Mouse (Mus musculus) left cerebral cortex, adult 2 months (tissue): ENCODE measurements around the gene Epsti1. TPM values are rescaled to one million over a fixed set of nuclear protein-coding genes. Genes with fewer than 3 reads are reported as not detected.

Experiments
- DNase-seq, 2 experiments: peaks; one replicate each; pipeline ENCODE4 v3.0.0; 2021 to 2022; ENCODE audit warnings: low spot score in 2 of 2, mixed read lengths in 1 of 2; ENCODE audit errors: extremely low spot score in 1 of 2
- H3K27ac ChIP-seq: fragments of 200-600 bp; 2 replicates; pipeline ENCODE4 v1.8.1; 2022
- H3K4me3 ChIP-seq: fragments of 200-600 bp; 2 replicates; pipeline ENCODE4 v1.8.1; 2022
- CTCF ChIP-seq: fragments of 200-600 bp; IDR thresholded peaks from 2 replicates; pipeline ENCODE4 v1.8.1; 2022; ENCODE audit warnings: antibody characterized with exemption, mild to moderate bottlenecking, moderate library complexity
- intact Hi-C: fragments of 180-260 bp; cut with DNase I; formaldehyde crosslinking; loops from one replicate; pipeline ENCODE4 v1.15.1; 2025
- total RNA-seq, 2 experiments: library from RNA; stranded (reverse); gene quantifications; 2 replicates each; pipeline ENCODE4 v1.2.3; 2021

Gene Epsti1
- total RNA-seq, 2 experiments from 2014 or later: 0.42 to 0.54 TPM

DNA sequence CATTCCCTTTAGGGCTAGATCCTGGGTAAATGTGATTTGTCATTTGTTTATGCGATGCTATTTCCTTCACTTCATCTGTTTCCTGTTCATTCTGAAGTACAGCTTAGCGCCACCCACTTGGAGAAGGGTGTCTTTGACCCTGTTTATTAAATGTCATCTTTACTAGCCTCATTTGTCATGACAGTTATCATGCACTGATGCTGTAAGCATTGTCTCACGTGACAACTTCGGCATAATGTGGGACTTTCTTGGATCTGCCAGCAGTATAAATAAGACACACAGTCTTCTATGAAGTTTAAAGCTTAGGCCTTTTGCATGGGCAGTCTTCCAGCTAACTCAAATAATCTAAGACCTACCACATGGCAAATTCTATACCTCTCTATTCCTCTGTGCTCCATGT lies 67.3 kb downstream of the Epsti1 start:
- intact Hi-C loops: no loop called here
- Histone ChIP-seq H3K4me3 (no peak overlapping the region), H3K27ac (no peak overlapping the region)
- DNase-seq: no peak
- no peak for TF ChIP-seq CTCF

DNA sequence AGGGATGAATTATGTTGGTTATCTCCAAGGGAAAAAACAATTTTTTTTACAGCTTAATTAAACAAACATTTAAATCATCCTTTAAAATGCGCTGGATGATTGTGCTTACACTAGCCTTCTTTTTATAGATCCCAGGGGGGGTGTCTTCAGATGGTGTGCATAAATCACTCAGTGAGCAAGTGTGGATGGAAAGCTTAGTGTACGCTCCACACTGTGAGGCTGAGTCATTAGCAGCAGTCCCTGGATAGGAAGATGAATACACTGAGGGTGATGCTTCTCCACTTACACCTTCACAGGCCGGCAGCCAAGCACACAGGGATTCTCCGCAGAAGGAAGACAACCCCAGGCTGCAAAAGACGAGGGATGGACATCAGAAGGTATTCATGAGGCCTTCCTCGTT lies 70.2 kb downstream of the Epsti1 start:
- no peak for DNase-seq
- TF ChIP-seq CTCF: no peak
- intact Hi-C loops: no loop called here
- H3K4me3 ChIP-seq: no peak overlapping the region
- no peak overlapping the region for H3K27ac ChIP-seq

DNA sequence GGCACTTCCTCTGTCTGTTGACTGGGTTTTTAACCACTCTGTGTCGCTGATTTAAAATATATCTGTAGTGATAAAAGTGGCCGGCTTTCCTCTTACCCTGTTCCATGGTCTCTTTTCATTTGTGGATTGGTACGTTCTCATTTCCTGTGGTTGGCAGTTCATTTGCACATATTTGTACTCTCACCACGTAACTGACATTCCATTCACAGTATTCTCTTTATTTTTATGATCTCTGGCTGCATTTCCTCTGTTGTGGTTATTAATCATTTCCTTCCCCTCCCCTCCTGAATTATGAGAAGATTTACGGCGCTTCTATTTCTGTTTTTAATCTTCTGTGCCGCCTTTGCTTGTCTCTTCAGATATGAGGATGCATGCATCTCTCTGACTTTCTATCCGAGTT lies 71.7 kb downstream of the Epsti1 start:
- DNase-seq: no peak
- intact Hi-C loops: no loop called here

DNA sequence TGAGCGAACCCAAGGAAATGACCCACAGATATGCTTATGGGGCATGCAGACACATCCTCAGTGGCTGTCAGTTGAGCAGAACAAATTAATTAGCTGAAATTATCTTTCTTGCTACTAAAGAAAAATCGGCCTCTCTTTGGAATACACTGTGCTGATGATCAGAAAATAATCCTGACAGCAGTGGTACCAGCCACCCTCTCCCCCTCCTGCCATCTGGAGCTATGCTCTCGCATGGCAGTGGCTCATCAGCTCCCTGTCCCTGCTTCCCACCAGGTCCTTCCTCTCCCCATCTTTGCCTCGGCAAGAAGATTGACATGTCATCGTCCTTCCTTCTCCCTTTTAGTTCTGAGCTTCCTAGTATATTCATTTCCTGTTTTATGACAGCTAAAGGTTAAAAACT lies 77.5 kb downstream of the Epsti1 start:
- no peak overlapping the region for H3K4me3 ChIP-seq
- no peak for DNase-seq
- no peak for TF ChIP-seq CTCF
- H3K27ac ChIP-seq: no peak overlapping the region
- intact Hi-C loops: no loop called here

More for the DNA sequence above, 71.7 kb downstream of the Epsti1 start:
- Histone ChIP-seq H3K27ac (no peak overlapping the region), H3K4me3 (no peak overlapping the region)
- no peak for TF ChIP-seq CTCF

DNA sequence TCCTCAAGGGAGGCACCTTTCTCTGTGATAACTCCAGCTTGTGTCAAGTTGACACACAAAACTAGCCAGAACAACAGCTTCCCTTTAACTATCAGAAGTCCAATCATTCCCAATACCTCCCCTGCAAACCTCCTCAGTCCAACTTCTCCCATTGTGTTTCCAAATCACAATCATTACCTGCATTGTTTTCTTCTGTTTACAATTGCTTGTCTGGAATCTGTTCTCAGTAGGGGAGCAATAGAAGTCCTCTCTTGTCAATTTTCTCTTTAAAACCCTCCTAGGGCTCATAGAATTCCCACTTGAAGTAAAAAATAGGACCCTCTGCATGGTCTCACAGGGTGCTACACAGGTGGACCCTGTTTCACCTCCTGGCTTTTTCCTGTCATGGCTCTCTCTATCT lies 93.7 kb downstream of the Epsti1 start:
- TF ChIP-seq CTCF: no peak
- Histone ChIP-seq H3K27ac (no peak overlapping the region), H3K4me3 (no peak overlapping the region)
- intact Hi-C loops: no loop called here
- no peak for DNase-seq

DNA sequence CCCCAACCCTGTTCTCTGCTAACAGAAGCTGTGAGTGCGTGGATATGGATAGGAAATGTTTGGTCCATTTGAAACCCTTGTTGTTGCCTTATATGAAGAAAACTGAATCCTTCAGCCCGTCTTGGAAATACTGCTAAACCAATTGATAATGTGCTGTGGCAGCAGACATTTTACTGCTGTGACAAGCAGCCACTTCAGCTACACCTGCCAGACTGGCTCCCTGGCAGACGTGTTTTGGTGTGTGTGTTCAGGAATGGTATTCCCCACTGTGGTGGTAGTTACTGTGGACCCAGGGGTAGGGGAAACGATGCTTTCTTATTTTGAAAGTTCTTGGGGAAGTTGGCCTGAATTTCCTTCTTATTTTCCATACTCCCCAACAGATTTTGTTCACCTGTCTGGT lies 100.4 kb downstream of the Epsti1 start:
- intact Hi-C loops: no loop called here
- H3K27ac ChIP-seq: no peak overlapping the region
- TF ChIP-seq CTCF: no peak
- no peak overlapping the region for H3K4me3 ChIP-seq
- DNase-seq: no peak

DNA sequence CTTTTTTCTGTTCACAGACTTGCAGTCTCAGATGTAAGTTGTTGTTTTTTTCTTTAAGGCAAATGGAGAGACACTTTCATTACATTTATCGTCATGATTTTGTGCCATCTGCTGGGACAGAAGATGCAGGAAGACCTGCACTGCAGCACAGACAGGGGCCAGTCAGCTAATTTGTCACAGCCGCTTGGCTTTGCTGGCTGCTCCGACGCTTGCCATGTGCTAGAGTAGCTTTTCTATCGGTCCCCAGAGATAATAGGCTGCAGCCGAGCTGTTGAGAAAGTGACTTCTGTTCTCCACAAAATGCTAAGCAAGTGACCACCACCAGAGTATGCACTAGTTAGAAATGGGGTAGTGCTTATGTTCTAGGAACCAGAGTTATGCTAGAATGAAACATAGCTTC lies 104.0 kb downstream of the Epsti1 start:
- intact Hi-C loops: no loop called here
- H3K27ac ChIP-seq: no peak overlapping the region
- DNase-seq: no peak
- no peak for TF ChIP-seq CTCF
- no peak overlapping the region for H3K4me3 ChIP-seq

DNA sequence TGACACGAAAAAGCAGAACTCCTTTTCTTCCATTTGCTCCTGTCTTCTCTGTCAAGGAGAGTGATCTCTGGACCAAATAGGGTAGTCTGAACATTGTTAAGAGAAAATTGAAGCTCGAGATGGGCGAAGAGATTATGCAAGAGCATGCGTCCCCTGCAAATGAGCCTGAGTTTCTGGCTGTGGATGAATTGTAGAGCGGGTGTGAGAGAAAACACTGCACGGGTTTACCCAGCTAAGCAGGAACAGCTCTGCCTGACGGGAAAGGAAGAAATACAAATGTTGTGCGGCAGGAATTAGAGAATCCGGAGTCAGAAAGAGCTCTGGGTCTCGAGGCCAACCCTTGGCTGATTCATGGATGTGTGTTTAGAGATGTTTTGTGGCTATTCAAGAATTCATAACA lies 107.8 kb downstream of the Epsti1 start:
- no peak for TF ChIP-seq CTCF
- no peak for DNase-seq
- H3K4me3 ChIP-seq: no peak overlapping the region
- intact Hi-C loops: no loop called here
- H3K27ac ChIP-seq: no peak overlapping the region

DNA sequence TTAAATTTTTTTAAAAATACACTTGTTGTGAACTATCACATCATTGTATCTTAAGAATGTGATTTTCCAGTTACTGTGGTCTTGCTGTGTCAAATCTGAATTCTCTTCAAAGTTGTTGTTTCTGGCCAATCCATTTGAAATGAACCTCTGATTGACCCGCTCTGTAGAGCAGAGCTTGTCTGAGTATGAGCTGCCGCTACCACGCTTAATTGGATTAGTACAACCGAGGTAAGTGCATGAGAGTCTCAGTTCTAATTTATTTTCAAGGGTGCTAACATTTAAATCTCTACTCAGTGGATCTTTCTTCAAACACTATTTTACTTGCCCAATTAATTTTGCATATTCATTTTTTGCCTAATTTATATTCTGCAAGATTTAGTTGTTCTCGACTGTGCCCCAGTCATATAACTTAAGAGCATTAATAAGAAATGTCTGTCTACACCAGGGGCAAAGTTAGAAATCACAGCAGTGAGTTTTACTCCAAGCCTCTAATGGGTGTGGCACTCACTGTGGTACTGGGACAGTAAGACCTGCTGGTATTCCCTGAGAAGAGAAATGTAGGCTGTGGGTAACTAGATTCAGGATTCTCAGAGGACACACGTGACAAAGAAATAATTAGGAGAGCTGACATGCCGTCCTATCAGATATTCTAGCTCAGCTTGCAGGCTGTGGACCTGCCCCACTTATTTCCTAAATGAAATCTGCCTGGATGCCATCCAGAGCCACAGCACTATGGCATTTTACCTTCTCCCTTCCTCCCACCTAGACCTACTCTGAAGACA lies 111.7 kb downstream of the Epsti1 start:
- DNase-seq: no peak
- no peak for TF ChIP-seq CTCF
- Histone ChIP-seq H3K4me3 (no peak overlapping the region), H3K27ac (no peak overlapping the region)
- intact Hi-C loops: no loop called here

DNA sequence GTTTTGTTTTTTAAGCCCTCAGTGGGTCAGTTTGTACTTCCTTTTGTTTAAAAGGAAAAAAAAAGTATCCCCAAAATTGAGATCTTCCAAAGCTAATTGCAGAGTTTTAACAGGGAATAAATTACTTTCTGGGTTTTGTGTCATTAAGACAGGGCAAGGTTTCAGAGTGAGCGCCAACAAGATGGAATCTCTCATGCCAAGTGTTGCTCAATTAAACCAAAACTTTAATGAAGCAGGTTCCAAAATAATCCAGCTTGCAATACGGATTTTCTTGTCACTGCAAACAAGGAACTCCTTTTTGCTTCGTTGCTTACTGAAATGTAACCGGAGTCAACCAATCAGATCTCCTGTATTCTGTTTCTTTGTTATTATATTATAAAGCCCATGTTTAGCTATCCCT lies 112.4 kb downstream of the Epsti1 start:
- no peak overlapping the region for H3K4me3 ChIP-seq
- no peak overlapping the region for H3K27ac ChIP-seq
- no peak for TF ChIP-seq CTCF
- intact Hi-C loops: no loop called here
- DNase-seq: no peak

DNA sequence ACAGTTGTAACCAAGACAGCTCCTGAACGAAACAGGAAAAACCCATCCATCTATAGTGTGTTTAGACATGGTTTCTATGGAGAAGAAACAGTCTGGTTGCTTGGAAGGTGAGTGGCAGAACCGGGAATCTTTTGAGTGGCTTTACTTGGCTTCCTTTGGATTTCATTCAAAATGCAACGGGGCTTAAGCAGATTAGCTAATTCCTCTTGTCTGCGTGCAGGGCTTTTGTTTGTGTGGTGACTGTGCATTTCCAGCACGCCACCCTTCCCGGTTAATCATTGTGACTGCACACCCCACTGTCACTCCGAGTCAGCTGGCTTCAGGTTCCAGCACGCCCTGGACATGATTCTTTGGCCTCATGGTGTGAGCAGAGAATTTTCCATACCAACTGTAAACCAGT lies 115.9 kb downstream of the Epsti1 start:
- TF ChIP-seq CTCF: no peak
- DNase-seq: no peak
- intact Hi-C loops: no loop called here
- H3K4me3 ChIP-seq: no peak overlapping the region
- no peak overlapping the region for H3K27ac ChIP-seq

DNA sequence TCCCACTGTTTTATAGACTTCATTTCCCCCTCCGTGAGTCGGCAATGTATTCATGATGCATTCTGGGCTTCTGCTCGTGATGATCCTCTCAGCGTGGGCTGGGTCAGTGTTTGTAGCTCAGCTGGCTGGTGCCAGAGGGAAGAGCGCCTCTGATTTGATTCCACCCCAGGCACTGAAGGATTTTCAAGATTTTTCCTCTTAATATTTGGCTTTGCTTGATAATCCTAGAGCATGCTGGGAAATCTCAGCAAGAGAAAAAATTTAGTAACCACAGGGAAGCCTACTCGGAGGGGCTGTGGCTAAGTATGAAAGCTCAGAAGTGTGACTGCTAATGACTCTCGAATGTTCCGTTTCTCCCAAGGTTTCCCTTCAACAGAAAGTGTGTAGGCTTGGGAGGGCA lies 134.8 kb downstream of the Epsti1 start:
- intact Hi-C loops: no loop called here
- H3K27ac ChIP-seq: no peak overlapping the region
- DNase-seq: no peak
- no peak for TF ChIP-seq CTCF
- H3K4me3 ChIP-seq: no peak overlapping the region

DNA sequence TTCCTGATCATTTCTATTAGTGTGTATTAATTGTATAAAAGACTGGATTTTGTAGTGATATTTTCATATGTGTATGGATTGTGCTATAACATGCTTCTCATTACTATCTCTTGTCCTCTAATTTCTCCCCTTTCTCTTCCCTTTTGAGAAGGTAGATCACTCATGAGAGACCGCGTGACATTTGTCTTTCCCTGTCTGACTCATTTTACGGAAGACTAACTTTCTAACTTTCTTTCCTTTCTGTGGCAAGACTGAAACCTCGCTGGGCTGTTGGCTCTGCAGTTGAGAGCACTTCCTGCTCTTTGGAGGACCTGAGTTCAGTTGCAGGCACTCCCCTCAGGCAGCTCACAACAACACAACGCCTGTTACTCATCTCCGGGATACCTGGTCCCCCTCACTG lies 136.6 kb downstream of the Epsti1 start:
- no peak for DNase-seq
- Histone ChIP-seq H3K27ac (no peak overlapping the region), H3K4me3 (no peak overlapping the region)
- no peak for TF ChIP-seq CTCF
- intact Hi-C loops: no loop called here
